Mouse (Mus musculus) erythroblast, adult 5-6 weeks (primary cell): ENCODE measurements around the gene Msl3l2. TPM values are rescaled to one million over a fixed set of nuclear protein-coding genes. Genes with fewer than 3 reads are reported as not detected.

Experiments
- ATAC-seq: replicated peaks from 2 replicates; pipeline ENCODE4 v1.8.0; 2016; ENCODE audit warnings: moderate number of reproducible peaks, mild to moderate bottlenecking, moderate TSS enrichment, inconsistent platforms; ENCODE audit not compliant: poor library complexity, low FRiP score, severe bottlenecking
- total RNA-seq, 2 experiments: library from RNA; stranded (forward) in 1 of 2; stranded (reverse) in 1 of 2; fragments of 150-400 nt in 1 of 2; fragments of 200-764, 138-1000 nt in 1 of 2; gene quantifications; 2 replicates each; pipeline versions ENCODE4 v1.2.3 to v1.2.4; 2015 to 2017; ENCODE audit warnings: low replicate concordance in 2 of 2

The Msl3l2 gene
- total RNA-seq (2015; ENCODE audit: low replicate concordance) = 2.5 and 6.9 TPM in 2 replicates
- 1.5 and 2.8 TPM in 2 replicates for total RNA-seq (2017; ENCODE audit: low replicate concordance)

DNA sequence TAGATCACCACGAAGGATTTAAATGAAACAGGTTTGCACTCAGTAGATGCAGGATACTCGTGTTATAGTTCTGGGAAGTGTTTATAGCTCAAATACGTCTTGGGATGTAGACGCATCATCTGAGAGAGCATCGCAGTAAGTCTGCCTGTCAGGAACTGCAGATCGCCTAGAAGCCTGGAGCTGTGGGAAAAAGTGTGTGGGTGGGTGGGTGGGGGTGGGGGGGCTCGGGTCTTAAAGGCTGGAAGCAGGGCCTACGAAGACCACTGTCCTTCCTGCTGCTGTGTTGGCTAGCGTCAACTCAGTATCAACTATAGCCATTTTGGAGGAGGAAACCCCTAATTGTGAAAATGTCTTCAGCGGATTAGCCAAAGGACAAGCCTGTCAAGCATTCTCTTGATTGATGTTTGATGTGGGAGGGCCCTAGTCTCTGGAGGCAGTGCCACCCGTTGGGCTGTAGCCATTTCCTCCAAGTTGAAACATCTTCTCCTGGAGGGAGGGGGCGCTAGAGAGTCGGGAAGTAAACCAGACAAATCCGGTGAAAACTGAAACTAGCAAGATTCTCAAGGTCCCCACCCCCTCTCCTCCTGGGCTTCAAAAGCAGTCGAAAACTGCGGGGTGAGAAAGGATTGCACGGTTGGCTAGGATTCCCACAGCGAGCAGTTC lies at the start of gene Msl3l2:
TSS of gene Msl3l2 (plus strand) at position 585 of the 663 bp plus-strand sequence.
- ATAC-seq = no peak; the same call in 1 of the 2 replicates

DNA sequence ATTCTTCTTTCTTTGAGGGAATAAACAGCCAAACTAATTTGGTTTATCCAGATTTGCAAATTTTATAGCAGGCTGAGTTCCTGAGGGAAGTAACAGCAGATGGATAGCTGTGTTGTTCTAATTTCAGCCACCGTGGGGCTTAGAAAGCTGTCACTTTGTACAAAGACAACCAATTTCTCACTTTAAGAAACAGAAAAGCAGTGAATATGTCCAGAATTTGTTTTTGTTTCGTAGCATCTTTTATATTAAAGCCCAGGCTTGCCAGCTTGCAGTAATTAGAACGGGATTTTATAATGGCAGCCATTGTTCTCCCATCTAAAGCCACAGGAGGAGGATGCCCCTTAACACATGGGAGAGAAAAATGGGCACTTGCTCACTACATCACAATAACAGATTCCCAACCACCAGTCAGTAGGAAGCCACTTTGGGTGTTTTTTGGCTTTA lies 47.7 kb upstream of the Msl3l2 start:
- ATAC-seq = no peak

DNA sequence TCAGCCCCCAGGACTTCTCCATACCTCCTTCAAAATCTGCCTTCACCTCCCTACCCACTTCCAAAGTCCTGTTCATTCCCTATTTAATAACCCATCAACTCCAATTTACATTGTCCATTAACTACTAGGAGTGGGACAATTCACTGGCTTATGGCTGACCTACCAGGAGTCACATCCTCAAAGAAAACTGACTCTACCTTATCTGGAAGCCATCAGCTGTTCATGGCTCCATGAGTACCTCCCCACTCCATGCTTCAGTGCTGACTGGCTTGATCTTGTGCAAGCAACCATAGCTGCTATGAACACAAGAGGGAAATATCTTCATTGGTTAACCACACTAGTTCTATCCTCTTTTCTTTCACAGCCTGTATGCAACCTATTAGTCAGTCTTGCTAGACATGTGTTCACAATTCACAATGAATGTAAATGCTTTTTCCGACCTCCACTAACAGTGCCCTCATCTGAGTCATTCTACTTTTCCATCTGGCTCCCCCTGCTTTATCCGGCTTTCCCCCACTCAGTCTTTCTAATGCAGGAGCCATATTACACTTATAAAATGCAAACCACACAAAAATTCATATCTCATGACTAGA lies 45.4 kb upstream of the Msl3l2 start:
- no peak for ATAC-seq

DNA sequence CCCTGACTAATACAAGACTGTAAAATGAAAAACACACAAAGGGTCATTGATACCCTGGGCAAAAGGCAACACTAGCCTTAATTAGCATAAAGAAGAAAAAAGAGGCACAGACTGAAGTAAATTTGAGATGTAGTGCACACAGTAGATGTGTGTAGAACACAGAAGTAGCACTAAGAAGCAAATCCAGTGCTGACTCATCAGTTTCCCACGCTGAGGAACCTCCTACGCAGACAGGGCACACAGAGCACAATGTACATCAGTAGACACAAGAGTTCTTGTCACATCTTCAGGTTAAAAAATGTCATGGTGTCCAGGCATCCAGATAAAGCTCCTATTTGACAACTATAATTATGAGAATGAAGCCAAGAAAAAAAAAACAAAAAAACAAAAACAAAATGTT lies 44.0 kb upstream of the Msl3l2 start:
- ATAC-seq = no peak

DNA sequence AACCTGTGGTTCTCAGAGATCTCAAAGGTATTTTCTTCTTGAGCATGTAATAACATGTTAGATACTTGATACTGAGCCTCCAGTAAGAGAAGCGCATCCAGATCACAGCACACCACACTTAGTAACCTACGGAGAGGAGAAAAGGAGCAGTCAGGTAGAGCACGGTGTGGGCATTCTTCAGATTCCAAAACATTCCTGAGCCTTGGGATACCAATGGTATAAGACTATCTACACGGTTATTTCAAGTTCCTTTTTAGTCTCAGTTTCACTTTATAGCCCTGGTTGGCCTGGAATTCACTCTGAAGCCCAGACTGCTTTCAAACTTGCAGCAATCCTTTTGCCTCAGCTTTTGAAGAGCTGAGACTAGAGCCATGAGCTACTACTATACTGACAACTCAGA lies 17.0 kb upstream of the Msl3l2 start:
- ATAC-seq = no peak

DNA sequence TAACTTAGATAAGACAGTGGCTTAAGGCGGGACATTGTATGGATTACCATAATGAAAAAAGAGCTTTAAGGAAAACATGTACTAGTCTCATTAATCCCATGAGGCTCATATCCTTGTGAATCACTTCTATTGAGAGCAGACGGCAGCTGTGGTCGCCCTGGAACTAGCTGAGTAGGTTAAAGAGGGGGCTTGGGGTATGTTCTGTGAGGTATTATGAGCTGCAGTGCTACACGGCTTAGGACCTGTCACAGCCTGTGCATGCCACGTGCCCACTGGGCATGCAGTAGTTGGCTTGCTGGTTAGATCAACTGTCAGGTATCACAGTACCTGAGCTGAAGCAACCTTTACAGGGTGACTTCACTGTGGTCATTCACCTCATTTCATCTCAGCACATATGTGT lies 12.1 kb upstream of the Msl3l2 start:
- no peak for ATAC-seq

DNA sequence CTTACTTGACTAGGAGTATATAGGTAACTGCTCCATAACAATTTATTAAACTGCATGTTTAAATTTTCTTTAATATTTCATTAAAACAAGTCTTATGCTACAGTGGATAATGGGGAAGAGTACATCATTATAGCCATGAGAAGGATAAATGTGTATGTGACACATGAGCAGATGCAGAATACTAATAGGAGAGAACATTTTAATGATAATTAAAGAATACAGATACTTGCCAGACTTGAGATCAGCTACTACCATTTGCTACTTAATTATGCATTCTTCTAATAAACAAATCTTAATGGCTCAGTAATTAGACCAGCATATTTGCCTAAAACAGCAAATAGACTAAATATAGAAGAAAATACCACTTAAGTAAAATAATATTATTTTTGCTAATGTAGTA lies 10.0 kb upstream of the Msl3l2 start:
- ATAC-seq = no peak

DNA sequence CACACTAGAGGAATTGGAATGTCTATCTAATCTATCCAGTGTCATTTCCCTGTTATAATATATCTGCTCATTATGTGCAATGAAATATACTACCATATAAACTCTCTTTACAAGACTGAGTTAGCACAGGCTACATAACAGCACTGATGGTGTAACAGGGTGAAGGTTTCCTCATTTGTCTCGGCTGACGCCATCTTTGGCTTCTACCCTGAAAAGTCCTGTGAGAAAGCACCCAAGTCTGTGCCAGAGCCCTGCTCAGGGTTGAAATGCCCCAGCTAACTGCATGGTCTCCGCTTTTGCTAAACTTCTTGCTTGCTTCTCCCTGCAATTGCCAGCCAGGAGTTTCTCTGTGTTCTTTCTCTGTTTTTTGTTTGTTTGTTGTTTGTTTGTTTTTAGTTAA lies 7.6 kb upstream of the Msl3l2 start:
- no peak for ATAC-seq

DNA sequence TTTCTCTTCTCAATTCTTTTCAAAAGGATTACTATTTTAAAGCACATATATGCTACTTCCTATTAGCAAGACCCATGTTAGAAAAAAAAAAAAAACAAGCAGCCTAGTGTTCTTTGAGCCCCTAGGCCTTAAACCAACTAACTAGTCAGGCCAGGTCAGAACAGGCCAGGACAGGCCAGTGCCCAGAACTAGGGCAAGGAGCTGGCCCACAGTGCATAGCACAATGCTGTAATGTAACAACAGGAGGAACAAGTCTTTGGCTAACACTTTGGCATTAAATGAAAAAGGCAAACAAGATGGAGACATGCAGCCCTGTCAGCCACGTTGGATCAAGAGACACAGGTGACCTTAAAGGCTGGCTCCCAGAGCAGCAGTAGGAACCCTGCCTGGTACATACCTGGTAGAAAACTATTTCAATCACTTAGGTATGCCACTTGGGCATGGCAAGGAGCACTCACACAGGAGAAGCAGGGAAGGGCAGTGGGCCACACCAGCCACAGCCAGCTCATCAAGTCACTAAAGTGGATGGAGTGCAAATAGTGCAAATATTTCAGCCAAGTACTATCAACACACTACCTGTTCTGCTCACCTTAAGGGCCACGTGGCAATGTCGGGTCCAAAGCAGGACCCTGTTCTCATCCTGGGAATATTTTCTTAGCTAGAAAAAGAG lies 6.9 kb upstream of the Msl3l2 start:
- ATAC-seq = no peak

DNA sequence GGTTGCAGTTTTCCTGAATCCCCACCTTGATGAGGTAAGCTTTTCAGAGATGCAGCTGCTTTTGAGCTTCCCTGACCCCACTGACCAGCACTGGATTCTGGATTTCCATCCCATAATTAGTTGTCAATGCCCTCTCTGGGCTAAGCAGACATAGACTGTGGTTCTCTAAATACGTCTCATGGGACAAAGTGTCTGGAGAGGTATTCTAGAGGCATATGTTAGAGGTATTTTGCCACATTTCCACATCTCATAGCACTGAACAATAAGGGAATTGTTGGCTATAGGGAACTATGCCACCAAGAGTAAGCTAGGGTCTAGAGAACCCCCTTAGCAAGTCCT lies 248 bp downstream of the Msl3l2 start:
- ATAC-seq = no peak

DNA sequence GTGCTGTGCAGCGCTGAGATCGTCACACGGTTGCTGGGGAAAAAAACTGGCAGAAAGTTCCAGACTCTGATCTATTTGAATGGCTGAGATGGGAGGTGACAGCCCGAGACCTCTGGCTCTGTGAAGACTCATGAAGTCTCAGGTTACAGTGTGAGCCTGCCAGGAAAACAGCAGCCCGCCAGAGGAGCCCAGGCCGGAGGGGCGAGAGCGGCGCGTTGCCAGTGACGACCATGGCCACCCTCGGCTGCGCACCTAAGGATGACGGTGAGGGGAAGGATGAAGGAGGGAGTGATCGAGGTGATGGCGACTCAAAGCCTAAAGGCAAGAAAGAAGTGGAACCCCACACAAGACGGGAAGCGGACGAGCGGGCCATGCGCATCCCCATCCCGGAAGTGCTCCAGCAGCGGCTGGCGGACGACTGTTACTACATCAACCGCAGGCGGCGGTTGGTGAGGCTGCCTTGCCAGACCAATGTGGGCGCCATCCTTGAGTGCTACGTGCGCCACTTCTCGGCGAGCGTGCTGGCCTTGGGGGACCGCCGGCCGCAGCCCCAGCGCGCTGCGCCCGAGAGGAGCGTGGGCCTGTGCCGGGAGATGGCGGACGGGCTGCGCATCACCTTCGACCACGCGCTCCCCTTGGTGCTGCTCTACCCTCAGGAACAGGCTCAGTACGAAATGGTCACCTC lies 8.4 kb downstream of the Msl3l2 start:
- ATAC-seq = no peak

DNA sequence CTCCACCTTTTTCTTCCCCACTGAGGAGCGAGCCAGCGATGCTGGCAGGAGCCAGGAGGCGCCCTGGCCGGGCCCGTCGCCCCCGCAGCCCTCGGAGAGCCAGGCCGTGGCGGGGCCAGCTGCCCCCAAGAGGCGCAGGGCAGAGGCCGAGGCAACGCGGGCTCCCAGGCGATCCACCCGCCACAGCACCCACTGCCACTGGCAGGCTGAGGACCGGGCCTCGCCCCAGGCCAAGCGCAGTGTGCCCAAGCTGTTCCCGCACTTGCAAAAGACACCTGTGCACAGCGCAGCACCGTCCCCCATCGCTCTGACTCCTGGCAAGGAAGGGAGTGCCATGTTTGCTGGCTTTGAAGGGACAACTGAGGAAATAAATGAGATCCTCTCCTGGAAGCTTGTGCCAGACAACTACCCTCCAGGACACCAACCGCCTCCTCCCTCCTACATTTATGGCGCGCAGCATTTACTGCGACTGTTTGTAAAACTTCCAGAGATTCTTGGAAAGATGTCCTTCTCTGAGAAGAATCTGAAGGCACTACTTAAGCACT lies 9.0 kb downstream of the Msl3l2 start:
- no peak for ATAC-seq

DNA sequence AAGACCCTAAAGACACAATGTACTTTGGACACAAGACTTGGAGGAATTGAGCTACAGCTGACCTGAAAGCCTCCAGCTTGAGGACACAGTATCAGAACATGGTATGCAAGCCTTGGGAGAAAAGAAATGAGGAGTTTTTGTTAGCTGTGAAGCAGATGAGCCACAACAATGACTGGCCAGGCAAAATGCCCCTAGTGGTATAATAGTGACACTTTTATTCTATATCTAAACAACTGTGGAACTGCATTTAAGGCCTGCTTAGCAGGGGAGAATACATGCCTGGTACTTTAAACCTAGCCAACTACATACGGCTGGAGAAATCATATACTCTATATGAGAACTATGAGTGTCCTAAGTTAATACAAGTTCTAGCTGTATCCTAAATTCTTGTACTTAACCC lies 20.3 kb downstream of the Msl3l2 start:
- no peak for ATAC-seq

DNA sequence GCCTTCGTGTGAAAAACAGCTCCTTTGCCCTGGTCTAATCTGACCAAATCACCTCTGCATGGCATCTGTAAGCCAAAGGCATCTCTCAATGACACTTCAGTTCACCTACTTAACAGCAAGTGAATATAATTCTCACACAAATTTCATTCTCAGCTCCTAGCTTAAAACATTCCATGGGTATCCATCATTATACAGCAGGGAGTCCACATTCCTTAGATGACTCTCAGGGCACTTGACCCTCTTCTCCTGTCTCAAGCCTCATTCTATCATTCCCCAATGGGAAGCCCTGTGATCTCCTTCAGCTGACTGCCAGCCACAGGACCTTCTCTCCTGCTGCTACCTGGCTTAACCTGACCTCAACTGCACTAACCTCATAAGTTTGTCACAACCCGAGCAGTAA lies 22.9 kb downstream of the Msl3l2 start:
- no peak for ATAC-seq

DNA sequence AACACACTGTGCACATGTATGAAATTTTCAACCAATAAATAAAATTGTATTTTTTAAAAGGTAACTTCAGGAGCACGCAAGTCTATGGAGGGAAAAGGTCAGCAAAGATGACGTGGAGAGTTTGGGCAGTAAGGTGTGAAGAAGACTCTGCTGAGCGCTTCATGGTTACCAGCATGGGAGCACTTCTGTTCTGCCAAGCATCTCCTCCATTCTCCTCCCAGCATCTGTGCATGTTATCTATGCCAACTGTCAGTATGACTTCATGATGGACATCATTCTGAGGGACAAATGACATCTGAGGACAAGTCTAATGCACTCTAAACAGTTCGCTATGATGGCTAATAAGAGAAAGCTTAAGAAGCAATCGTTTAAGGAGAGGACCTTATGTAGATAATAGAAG lies 30.5 kb downstream of the Msl3l2 start:
- ATAC-seq = no peak

DNA sequence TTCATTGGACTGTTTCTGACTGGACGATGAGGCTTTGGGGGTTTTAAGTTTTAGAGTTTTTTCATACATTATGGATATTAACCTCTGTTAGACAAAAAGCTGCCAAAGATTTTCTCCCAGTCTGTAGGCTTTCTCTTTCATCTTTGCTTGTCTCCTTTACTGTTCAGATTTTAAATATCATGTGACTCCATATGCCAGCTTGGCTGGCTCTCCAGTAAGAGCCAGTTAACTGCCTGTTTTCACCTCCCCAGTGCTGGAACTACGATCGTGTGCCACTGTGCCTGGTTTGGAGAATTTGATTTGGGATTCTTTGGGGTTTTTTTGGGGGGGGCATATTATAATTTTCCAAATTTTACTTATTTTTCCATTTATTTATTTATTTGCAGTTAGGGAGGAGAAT lies 42.2 kb downstream of the Msl3l2 start:
- ATAC-seq = no peak

DNA sequence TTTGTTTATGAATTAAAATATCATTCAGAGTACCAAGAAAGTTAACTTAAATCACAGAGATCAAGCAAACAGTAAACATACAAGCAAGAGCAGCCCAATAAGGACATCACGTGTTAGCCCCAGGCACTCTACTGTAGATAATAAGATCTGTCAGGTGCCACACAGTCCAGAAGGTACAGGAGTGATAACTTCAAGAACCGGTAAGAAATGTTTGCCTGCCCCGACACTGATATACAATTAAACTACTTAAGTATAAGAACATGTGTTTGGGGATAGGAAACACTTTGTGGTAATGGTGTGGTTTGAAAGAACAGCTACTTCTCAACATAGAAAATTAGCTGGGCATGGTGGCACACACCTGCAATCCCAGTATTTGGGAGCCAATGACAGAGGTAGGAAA lies 50.2 kb downstream of the Msl3l2 start:
- ATAC-seq = no peak

DNA sequence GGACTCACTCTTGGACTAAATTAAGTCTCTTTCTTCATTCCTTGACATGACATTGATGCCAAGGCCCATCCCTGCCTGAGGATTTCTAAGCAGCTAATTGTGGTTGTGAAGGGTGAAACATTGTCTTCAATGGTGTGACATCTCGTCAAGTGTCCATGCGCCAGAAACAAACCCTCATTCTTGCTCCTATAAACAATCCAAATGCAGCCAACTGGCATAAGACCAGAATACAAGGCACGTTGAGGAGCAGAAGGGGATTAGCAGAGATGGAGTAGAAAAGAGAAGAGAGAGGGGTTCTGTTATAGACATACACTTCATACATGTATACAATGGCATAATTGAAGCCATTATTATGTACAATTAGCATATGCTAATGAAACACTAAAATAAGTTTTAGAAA lies 51.5 kb downstream of the Msl3l2 start:
- ATAC-seq = no peak

DNA sequence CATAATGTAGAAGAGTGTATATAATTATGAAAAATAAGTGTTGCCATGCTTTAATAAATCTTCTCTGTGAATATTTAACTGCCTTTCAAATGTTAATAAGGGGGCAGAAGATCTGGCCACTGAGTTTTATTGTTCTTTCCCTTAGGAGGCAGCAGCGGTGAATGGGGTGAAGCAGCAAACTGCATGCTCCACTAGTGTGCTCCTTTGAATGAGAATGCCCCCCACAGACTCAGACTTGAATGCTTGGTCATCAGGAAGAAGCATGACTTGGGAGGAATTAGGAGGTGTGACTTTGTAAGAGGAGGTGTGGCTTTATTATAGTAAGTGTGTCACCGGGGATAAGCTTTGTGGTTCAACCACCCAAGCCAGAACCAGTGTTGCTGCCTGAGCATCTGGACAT lies 52.0 kb downstream of the Msl3l2 start:
- ATAC-seq = no peak

DNA sequence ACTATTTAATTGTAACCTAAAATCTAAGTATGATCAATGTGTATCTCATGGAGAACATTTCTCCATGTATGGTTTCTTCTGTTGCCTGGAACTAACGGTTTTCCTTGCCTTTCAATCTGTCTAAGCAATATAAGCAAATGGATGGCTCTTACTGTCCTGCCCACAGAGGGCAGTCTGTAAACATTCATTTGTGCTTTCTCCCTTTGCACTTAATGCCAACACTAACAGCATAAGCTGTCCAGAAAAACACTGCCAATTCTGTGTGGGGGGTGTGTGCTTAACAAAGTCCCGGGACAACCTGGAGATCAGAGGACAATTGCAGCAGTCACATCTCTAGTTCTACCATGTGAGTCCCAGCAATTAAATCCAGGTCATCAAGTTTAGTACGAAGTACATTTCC lies 57.7 kb downstream of the Msl3l2 start:
- ATAC-seq = no peak

DNA sequence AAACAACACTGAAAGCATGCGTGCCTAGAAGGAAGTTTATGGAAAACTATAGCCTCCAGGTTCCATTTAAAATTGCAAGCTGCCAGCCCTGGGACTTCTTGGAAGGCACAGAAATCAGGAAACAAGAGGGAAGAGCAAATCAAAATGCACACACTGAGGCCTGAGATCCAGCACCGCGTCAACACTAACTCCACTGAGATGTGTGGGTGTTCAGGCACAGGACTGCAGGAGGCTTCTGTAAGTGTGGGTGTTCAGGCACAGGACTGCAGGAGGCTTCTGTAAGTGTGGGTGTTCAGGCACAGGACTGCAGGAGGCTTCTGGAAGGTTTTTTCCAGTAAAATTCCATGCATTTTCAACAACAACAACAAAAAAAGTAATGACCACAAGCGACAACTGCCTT lies 59.0 kb downstream of the Msl3l2 start:
- no peak for ATAC-seq
